In the genomic region with DNA sequence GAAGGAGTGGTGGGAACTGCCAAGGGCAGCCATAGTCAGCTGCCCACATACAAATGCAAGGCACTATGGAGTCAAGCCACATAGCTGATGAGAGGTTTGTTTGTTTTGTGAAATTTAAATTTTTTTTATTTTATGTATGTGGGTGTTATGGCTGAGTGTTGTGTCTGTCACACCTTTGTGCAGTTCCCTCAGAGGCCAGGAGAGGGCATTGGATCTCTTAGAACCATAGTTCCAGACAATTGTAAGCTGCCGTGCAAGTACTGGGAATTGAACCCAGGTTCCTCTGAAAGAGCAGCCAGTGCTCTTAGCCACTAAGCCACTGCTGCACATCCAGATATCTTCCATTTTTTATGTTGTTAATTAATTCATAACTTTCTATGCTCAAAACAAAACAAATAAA, we compare ENCODE assay signal across 9 mouse cellular contexts.
A peak's percentile ranks its signal among the peaks of the same experiment; 100 is the strongest.
DNase-seq lines count a peak whose midpoint lies in the region; ATAC-seq and TF ChIP-seq lines count a peak whose summit lies in the region.
"Had no signal": no experiment of that assay in that cellular context is flagged by ENCODE, and none has a peak within 500 bp of the region (broad histone marks: within the 10 kb centered on the region; RNA-seq: fewer than 3 reads in every experiment).

No protein-coding gene starts in this region.

- ATAC-seq in forebrain, postnatal 0 days: no peak
- no peak for ATAC-seq in forebrain, embryonic 14.5 days
- no peak for ATAC-seq in activated CD4-positive, CD25-positive, alpha-beta regulatory T cell, adult 4 months

- H3K4me2 ChIP-seq in forebrain, postnatal 0 days (ENCODE audit: low read depth): no peak overlapping the region
- no peak overlapping the region for H3K4me2 ChIP-seq in forebrain, embryonic 14.5 days (ENCODE audit: low read length)
- H3K4me2 ChIP-seq: lung, embryonic 15.5 days had no signal

- no peaks in the 10 kb centered on the region for H3K36me3 ChIP-seq in forebrain, postnatal 0 days (ENCODE audit: insufficient read depth)
- H3K36me3 ChIP-seq in forebrain, embryonic 14.5 days (ENCODE audit: control insufficient read depth, insufficient read depth, low read length): no peaks in the 10 kb centered on the region
- H3K36me3 ChIP-seq: lung, embryonic 15.5 days had no signal

- no peak overlapping the region for H3K4me3 ChIP-seq in forebrain, postnatal 0 days (ENCODE audit: low read depth, low read length)
- H3K4me3 ChIP-seq in forebrain, embryonic 14.5 days (ENCODE audit: low read depth, low read length): no peak overlapping the region
- H3K4me3 ChIP-seq: lung, embryonic 15.5 days had no signal

- no peak for DNase-seq in forebrain, postnatal 0 days
- DNase-seq in forebrain, embryonic 14.5 days (ENCODE audit: low spot score): no peak
- DNase-seq in lung, postnatal 36 days: peak; percentile 18
- no peak for DNase-seq in lung, adult 18-20 months
- DNase-seq in embryo, embryonic 11 days: peak; percentile 30
- peak; percentile 3 for DNase-seq in thymus, postnatal 25 days
- DNase-seq in natural killer cell, adult 2 months (ENCODE audit: low spot score in 2 of 2): no peak

- no peak overlapping the region for H3K9ac ChIP-seq in forebrain, postnatal 0 days
- H3K9ac ChIP-seq in forebrain, embryonic 14.5 days (ENCODE audit: low read length): no peak overlapping the region
- H3K9ac ChIP-seq: lung, embryonic 15.5 days had no signal

- TF ChIP-seq CTCF in forebrain, postnatal 0 days (IDR thresholded peaks at IDR 0.05; ENCODE audit: low read depth): peak; percentile 32

- H3K27me3 ChIP-seq in forebrain, postnatal 0 days (ENCODE audit: insufficient read depth, low read length): no peaks in the 10 kb centered on the region
- no peaks in the 10 kb centered on the region for H3K27me3 ChIP-seq in forebrain, embryonic 14.5 days (replicated peaks; ENCODE audit: control insufficient read depth, insufficient read depth, low read length)
- H3K27me3 ChIP-seq: lung, embryonic 15.5 days had no signal

- no peaks in the 10 kb centered on the region for H3K4me1 ChIP-seq in forebrain, postnatal 0 days (ENCODE audit: insufficient read depth)
- H3K4me1 ChIP-seq in forebrain, embryonic 14.5 days (ENCODE audit: control insufficient read depth, insufficient read depth, low read length): no peaks in the 10 kb centered on the region
- H3K4me1 ChIP-seq: lung, embryonic 15.5 days had no signal

- H3K9me3 ChIP-seq in forebrain, postnatal 0 days (ENCODE audit: low read length): no peaks in the 10 kb centered on the region
- 0 out of 2 replicates have a peak, but pooled peaks cover 4% of the 10 kb centered on the region for H3K9me3 ChIP-seq in forebrain, embryonic 14.5 days (replicated peaks; ENCODE audit: control insufficient read depth, low read length)
- H3K9me3 ChIP-seq: lung, embryonic 15.5 days had no signal

- H3K27ac ChIP-seq in forebrain, postnatal 0 days (ENCODE audit: low read depth, low read length): no peak overlapping the region
- no peak overlapping the region for H3K27ac ChIP-seq in forebrain, embryonic 14.5 days (ENCODE audit: low read depth, low read length)
- H3K27ac ChIP-seq: lung, embryonic 15.5 days had no signal

- 81% methylated on average over 1 of the region's 1 CpGs for WGBS in forebrain, postnatal 0 days
- 71% methylated on average over 1 of the region's 1 CpGs for WGBS in forebrain, embryonic 14.5 days

Comparison
In these comparisons a context has a peak if more than half of its experiments do, and no peak if none do; other contexts are left out.
1. DNase-seq: peak in lung, postnatal 36 days (single experiment), embryo, embryonic 11 days (single experiment) and thymus, postnatal 25 days (single experiment); none in forebrain, postnatal 0 days (single experiment), forebrain, embryonic 14.5 days (single experiment), lung, adult 18-20 months (0 of 2) and natural killer cell, adult 2 months (0 of 2).